In genomic region chr11:94424380-94424779, GRCm38 (mm10) we compare ENCODE assay signal across 12 mouse cellular contexts. TPM values are rescaled to one million over a fixed set of nuclear protein-coding genes. Genes with fewer than 3 reads are reported as not detected.
DNase-seq lines count a peak whose midpoint lies in the region; ATAC-seq lines count a peak whose summit lies in the region.
"Had no signal": no experiment of that assay in that cellular context is flagged by ENCODE, and none has a peak within 500 bp of the region (broad histone marks: within the 10 kb centered on the region; RNA-seq: fewer than 3 reads in every experiment).

No protein-coding gene starts in this region.

- no peaks in the 10 kb centered on the region for H3K27me3 ChIP-seq in midbrain, embryonic 13.5 days
- no peaks in the 10 kb centered on the region for H3K27me3 ChIP-seq in midbrain, embryonic 16.5 days (ENCODE audit: control insufficient read depth, insufficient read depth, low read depth, low read length)
- H3K27me3 ChIP-seq in forebrain, embryonic 13.5 days = no peaks in the 10 kb centered on the region; the same call in 1 of the 2 replicates
- H3K27me3 ChIP-seq in limb, embryonic 12.5 days = no peaks in the 10 kb centered on the region; the same call in 1 of the 2 replicates

- peak; percentile 37 to 45 for DNase-seq in frontal cortex, postnatal 36 days (ENCODE audit: low spot score in 2 of 2)
- DNase-seq in frontal cortex, postnatal 10 days (ENCODE audit: low spot score in 2 of 2) = no peak
- DNase-seq in lung, postnatal 4 days = no peak
- DNase-seq in spleen, postnatal 10 days (ENCODE audit: low spot score in 2 of 2) = no peak
- DNase-seq: adrenal gland, adult 2 months; kidney, postnatal 36 days; lung, postnatal 10 days had no signal

- H3K4me2 ChIP-seq in midbrain, embryonic 13.5 days (replicated peaks) = no peak overlapping the region
- no peak overlapping the region for H3K4me2 ChIP-seq in midbrain, embryonic 16.5 days (ENCODE audit: low read length)
- H3K4me2 ChIP-seq in forebrain, embryonic 13.5 days = no peak overlapping the region
- H3K4me2 ChIP-seq in limb, embryonic 12.5 days = no peak overlapping the region

- H3K27ac ChIP-seq in midbrain, embryonic 13.5 days = 0 out of 2 replicates have a peak overlapping the region, but pooled peaks have one; percentile 19
- no peak overlapping the region; the same call in 1 of the 2 replicates for H3K27ac ChIP-seq in midbrain, embryonic 16.5 days (ENCODE audit: low read length)
- peak overlapping the region; percentile 40; the same call in 1 of the 2 replicates for H3K27ac ChIP-seq in forebrain, embryonic 13.5 days
- H3K27ac ChIP-seq in limb, embryonic 12.5 days = peak overlapping the region; percentile 64; the same call in 1 of the 2 replicates

- no peak for ATAC-seq in midbrain, embryonic 13.5 days
- ATAC-seq in midbrain, embryonic 16.5 days = no peak
- no peak for ATAC-seq in forebrain, embryonic 13.5 days
- no peak for ATAC-seq in limb, embryonic 12.5 days (ENCODE audit: insufficient number of reproducible peaks, insufficient read depth, low FRiP score, low TSS enrichment, low read depth)
- ATAC-seq: intestine, embryonic 16.5 days had no signal

- H3K4me3 ChIP-seq in midbrain, embryonic 13.5 days (replicated peaks) = no peak overlapping the region
- H3K4me3 ChIP-seq in midbrain, embryonic 16.5 days (ENCODE audit: low read depth, low read length) = no peak overlapping the region
- no peak overlapping the region for H3K4me3 ChIP-seq in forebrain, embryonic 13.5 days
- H3K4me3 ChIP-seq in limb, embryonic 12.5 days (replicated peaks) = no peak overlapping the region

- peaks cover 55% of the 10 kb centered on the region for H3K4me1 ChIP-seq in midbrain, embryonic 13.5 days (replicated peaks)
- peaks cover 18% of the 10 kb centered on the region for H3K4me1 ChIP-seq in midbrain, embryonic 16.5 days (ENCODE audit: control insufficient read depth, insufficient read depth, low read length)
- H3K4me1 ChIP-seq in forebrain, embryonic 13.5 days = peaks cover 57% of the 10 kb centered on the region
- H3K4me1 ChIP-seq in limb, embryonic 12.5 days (replicated peaks) = peaks cover 62% of the 10 kb centered on the region

- H3K9ac ChIP-seq in midbrain, embryonic 13.5 days (replicated peaks) = no peak overlapping the region
- no peak overlapping the region for H3K9ac ChIP-seq in midbrain, embryonic 16.5 days (ENCODE audit: low read depth, low read length)
- no peak overlapping the region for H3K9ac ChIP-seq in forebrain, embryonic 13.5 days
- H3K9ac ChIP-seq in limb, embryonic 12.5 days (replicated peaks) = no peak overlapping the region

- no peaks in the 10 kb centered on the region for H3K9me3 ChIP-seq in midbrain, embryonic 13.5 days
- no peaks in the 10 kb centered on the region for H3K9me3 ChIP-seq in midbrain, embryonic 16.5 days (replicated peaks; ENCODE audit: control insufficient read depth, low read length, poor library complexity, severe bottlenecking)
- no peaks in the 10 kb centered on the region for H3K9me3 ChIP-seq in forebrain, embryonic 13.5 days (replicated peaks)
- no peaks in the 10 kb centered on the region for H3K9me3 ChIP-seq in limb, embryonic 12.5 days

- WGBS in midbrain, embryonic 13.5 days = 70% methylated on average over 15 of the region's 15 CpGs
- 70% methylated on average over 15 of the region's 15 CpGs for WGBS in midbrain, embryonic 16.5 days
- 58% methylated on average over 15 of the region's 15 CpGs for WGBS in forebrain, embryonic 13.5 days
- 42% methylated on average over 15 of the region's 15 CpGs for WGBS in limb, embryonic 12.5 days

- peaks cover 31% of the 10 kb centered on the region for H3K36me3 ChIP-seq in midbrain, embryonic 13.5 days
- H3K36me3 ChIP-seq in midbrain, embryonic 16.5 days (ENCODE audit: control insufficient read depth, insufficient read depth, low read length) = peaks cover 9% of the 10 kb centered on the region
- H3K36me3 ChIP-seq in forebrain, embryonic 13.5 days (ENCODE audit: poor library complexity, severe bottlenecking) = peaks cover 11% of the 10 kb centered on the region
- peaks cover 87% of the 10 kb centered on the region for H3K36me3 ChIP-seq in limb, embryonic 12.5 days

RNA-seq across cellular contexts. Expression of gene Abcc3, which starts 31.6 kb away (rescaled TPM):
- 0.46 and 0.90 TPM in 2 replicates for polyA plus RNA-seq in midbrain, embryonic 13.5 days (2015; fragmentation: Nextera tagmentation; extraction: Ambion mirVana)
- polyA plus RNA-seq in midbrain, embryonic 16.5 days (2015; fragmentation: Nextera tagmentation; extraction: Ambion mirVana) = 0.57 and 0.92 TPM in 2 replicates
- polyA plus RNA-seq in forebrain, embryonic 13.5 days (2015; fragmentation: Nextera tagmentation; extraction: Ambion mirVana) = 0.31 and 0.54 TPM in 2 replicates
- polyA plus RNA-seq in limb, embryonic 12.5 days (2016; fragmentation: Nextera tagmentation; extraction: Ambion mirVana) = 0.63 and 0.84 TPM in 2 replicates

RNA-seq across cellular contexts. Expression of gene Cacna1g, which starts 49.6 kb away (rescaled TPM):
- polyA plus RNA-seq in midbrain, embryonic 13.5 days (2015; fragmentation: Nextera tagmentation; extraction: Ambion mirVana) = 10.5 and 12.4 TPM in 2 replicates
- polyA plus RNA-seq in midbrain, embryonic 16.5 days (2015; fragmentation: Nextera tagmentation; extraction: Ambion mirVana) = 18.4 and 21.2 TPM in 2 replicates
- polyA plus RNA-seq in forebrain, embryonic 13.5 days (2015; fragmentation: Nextera tagmentation; extraction: Ambion mirVana) = 5.4 and 8.4 TPM in 2 replicates
- polyA plus RNA-seq in limb, embryonic 12.5 days (2016; fragmentation: Nextera tagmentation; extraction: Ambion mirVana) = 25.5 and 26.9 TPM in 2 replicates

Comparison
In these comparisons a context has a peak if more than half of its experiments do, and no peak if none do; other contexts are left out.
1. DNase-seq: peak in frontal cortex, postnatal 36 days (2 of 2); none in frontal cortex, postnatal 10 days (0 of 2), lung, postnatal 4 days (0 of 2) and spleen, postnatal 10 days (0 of 2).